Mouse (Mus musculus) kidney, embryonic 14.5 days (tissue): ENCODE data around the gene Lbp. TPM values are rescaled to one million over a fixed set of nuclear protein-coding genes. Genes with fewer than 3 reads are reported as not detected.

ENCODE experiments used
- ATAC-seq: fragments of 200-750 bp; cut with Nextera tagmentation; 2 replicates; pipeline ENCODE4 v1.8.0; 2017; ENCODE audit warnings: moderate number of reproducible peaks, mild to moderate bottlenecking, moderate TSS enrichment, moderate library complexity; ENCODE audit not compliant: low FRiP score, low TSS enrichment
- H3K27ac ChIP-seq: fragments of 300-500 bp; sonication (generic); 2 replicates; pipeline ENCODE4 v1.5.1; 2014; ENCODE audit warnings: low read depth, mild to moderate bottlenecking, low read length, moderate library complexity, mixed read lengths
- H3K27me3 ChIP-seq: fragments of 300-500 bp; sonication (generic); 2 replicates; pipeline ENCODE4 v1.6.1; 2014; ENCODE audit warnings: mild to moderate bottlenecking, low read length; ENCODE audit not compliant: control insufficient read depth, insufficient read depth
- H3K36me3 ChIP-seq: fragments of 300-500 bp; sonication (generic); 2 replicates; pipeline ENCODE4 v1.6.1; 2014; ENCODE audit warnings: low read length, mixed read lengths; ENCODE audit not compliant: control insufficient read depth, insufficient read depth
- H3K4me1 ChIP-seq: fragments of 300-500 bp; sonication (generic); 2 replicates; pipeline ENCODE4 v1.6.1; 2014; ENCODE audit warnings: low read length, mixed read lengths; ENCODE audit not compliant: control insufficient read depth, insufficient read depth
- H3K4me2 ChIP-seq: fragments of 300-500 bp; sonication (generic); replicated peaks from 2 replicates; pipeline ENCODE4 v1.6.1; 2014; ENCODE audit warnings: low read depth, mild to moderate bottlenecking, low read length
- H3K4me3 ChIP-seq: fragments of 300-500 bp; sonication (generic); 2 replicates; pipeline ENCODE4 v1.5.1; 2014; ENCODE audit warnings: mild to moderate bottlenecking, low read length
- H3K9ac ChIP-seq: fragments of 300-500 bp; sonication (generic); 2 replicates; pipeline ENCODE4 v1.6.1; 2014; ENCODE audit warnings: low read depth, mild to moderate bottlenecking, low read length, moderate library complexity
- H3K9me3 ChIP-seq: fragments of 300-500 bp; sonication (generic); 2 replicates; pipeline ENCODE4 v1.6.1; 2016; ENCODE audit warnings: low read length; ENCODE audit not compliant: control insufficient read depth
- WGBS: fragments of 180-500 bp; shearing (Covaris S2); extraction: QIAGEN DNeasy Blood & Tissue Kit; methylation state at CpG from one replicate; pipeline ENCODE4 v1.1.7; 2014; 5-methylcytosine and 5-hydroxymethylcytosine counted together
- polyA plus RNA-seq: library from polyadenylated mRNA; unstranded; fragments of >200 nt; fragmentation: Nextera tagmentation; extraction: Ambion mirVana; gene quantifications from 2 replicates; pipeline ENCODE4 v1.2.1, GENCODE M21; 2014

Lbp gene
- polyA plus RNA-seq, 1 experiment from 2014 or later, result 30.9 TPM

DNA sequence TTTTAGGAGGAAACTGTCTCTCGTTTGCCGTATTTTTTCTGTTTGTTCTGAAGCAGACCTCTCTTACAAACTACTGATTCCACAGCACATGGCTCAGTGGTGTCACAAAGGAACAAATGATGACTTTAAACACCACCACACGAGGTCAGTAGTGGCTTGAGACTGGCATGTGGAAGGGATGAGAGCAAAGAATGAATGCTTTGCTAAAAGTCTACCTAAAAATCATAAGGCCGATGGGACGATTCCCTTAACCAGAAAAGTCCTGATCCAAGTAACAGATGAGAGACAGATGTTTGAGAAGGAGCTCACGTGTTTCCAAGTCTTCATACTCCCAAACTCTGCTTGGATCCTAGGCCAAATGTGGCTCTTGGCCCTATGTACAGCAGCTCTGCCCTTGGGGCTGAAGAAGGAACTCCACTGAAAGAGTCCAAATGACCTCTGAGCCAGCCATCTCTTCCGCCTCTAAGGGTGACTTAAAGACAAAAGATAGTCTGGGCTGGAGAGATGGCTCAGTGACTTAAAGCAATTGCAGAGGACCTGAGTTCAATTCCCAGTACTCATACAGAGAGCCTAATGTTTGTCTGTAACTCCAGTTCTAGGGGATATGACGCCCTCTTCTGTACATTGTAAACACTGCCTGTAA is 55.5 kb downstream of the Lbp start:
- H3K4me1 ChIP-seq, result peaks cover 18% of the 10 kb centered on the region
- no peaks in the 10 kb centered on the region for H3K9me3 ChIP-seq
- H3K4me2 ChIP-seq, result peak overlapping the region; percentile 8
- H3K9ac ChIP-seq, result no peak overlapping the region
- H3K27me3 ChIP-seq, result no peaks in the 10 kb centered on the region
- H3K4me3 ChIP-seq, result peak overlapping the region; percentile 96; the same call in 1 of the 2 replicates
- ATAC-seq, result peak; percentile 33; the same call in 1 of the 2 replicates
- H3K27ac ChIP-seq, result no peak overlapping the region; the same call in 1 of the 2 replicates
- H3K36me3 ChIP-seq, result peaks cover 37% of the 10 kb centered on the region
- WGBS, result 42% methylated on average over 8 of the region's 8 CpGs

GRCm38 (mm10) chr2:158364175-158364574 is 57.9 kb downstream of the Lbp start:
- H3K27me3 ChIP-seq, result no peaks in the 10 kb centered on the region
- no peak overlapping the region for H3K9ac ChIP-seq
- no peak overlapping the region for H3K27ac ChIP-seq
- H3K4me2 ChIP-seq, result no peak overlapping the region
- peaks cover 13% of the 10 kb centered on the region for H3K36me3 ChIP-seq
- WGBS, result 59% methylated on average over 4 of the region's 4 CpGs
- no peak for ATAC-seq
- no peaks in the 10 kb centered on the region for H3K9me3 ChIP-seq
- peaks cover 10% of the 10 kb centered on the region for H3K4me1 ChIP-seq
- no peak overlapping the region for H3K4me3 ChIP-seq

DNA sequence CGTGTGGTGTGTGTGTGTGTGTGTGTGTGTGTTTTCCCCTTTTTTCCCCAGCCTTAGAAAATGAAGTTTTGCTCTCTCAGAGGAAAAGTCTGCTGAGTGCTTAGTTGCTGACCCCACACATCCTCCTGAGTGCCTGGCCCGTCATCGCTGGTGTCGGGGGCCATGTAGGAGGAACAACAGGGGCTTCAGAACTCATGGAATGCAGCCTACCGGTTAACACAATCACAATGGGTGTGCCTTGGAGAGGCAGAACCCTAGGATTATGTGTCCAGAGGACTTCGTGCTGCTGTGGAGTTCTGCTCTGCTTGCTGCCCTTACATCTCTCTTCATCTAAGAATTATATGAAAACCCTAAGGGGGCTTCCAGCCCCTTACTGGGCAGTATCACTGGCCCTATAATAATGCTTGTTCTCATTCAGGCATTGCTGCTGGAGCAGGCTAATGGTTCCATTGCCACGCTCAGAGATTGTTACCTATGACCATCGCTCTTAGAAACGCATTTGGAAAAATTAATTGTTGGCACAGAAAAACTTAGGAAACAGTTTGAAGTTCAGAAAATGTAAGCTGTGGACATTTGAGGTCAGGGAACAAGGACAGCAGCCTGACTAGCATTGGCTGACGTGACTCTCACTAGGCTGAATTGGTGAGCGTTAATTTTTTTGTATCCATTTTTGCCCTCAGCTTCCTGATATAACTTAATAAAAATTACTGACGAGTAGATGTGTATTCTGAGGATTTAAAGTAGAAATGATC is 59.0 kb downstream of the Lbp start:
- Histone ChIP-seq H3K4me2 (no peak overlapping the region), H3K4me1 (no peaks in the 10 kb centered on the region; the same call in 1 of the 2 replicates), H3K36me3 (peaks cover 2% of the 10 kb centered on the region; the same call in 1 of the 2 replicates), H3K27ac (no peak overlapping the region), H3K9ac (no peak overlapping the region), H3K27me3 (no peaks in the 10 kb centered on the region), H3K4me3 (no peak overlapping the region), H3K9me3 (no peaks in the 10 kb centered on the region)
- ATAC-seq, result no peak
- 79% methylated on average over 12 of the region's 12 CpGs for WGBS

- Histone ChIP-seq H3K36me3 (no peaks in the 10 kb centered on the region), H3K4me3 (no peak overlapping the region), H3K27ac (no peak overlapping the region), H3K9me3 (no peaks in the 10 kb centered on the region), H3K27me3 (no peaks in the 10 kb centered on the region), H3K9ac (no peak overlapping the region), H3K4me1 (no peaks in the 10 kb centered on the region), H3K4me2 (no peak overlapping the region)
- ATAC-seq, result no peak
- 90% methylated on average over 5 of the region's 5 CpGs for WGBS
Measured at GRCm38 (mm10) chr2:158367654-158368053, 61.4 kb downstream of the Lbp start.

GRCm38 (mm10) chr2:158368313-158368712 is 62.0 kb downstream of the Lbp start:
- WGBS, result 93% methylated on average over 8 of the region's 8 CpGs
- Histone ChIP-seq H3K27ac (no peak overlapping the region), H3K36me3 (no peaks in the 10 kb centered on the region), H3K4me2 (no peak overlapping the region), H3K4me1 (no peaks in the 10 kb centered on the region), H3K4me3 (no peak overlapping the region), H3K27me3 (no peaks in the 10 kb centered on the region), H3K9ac (no peak overlapping the region), H3K9me3 (no peaks in the 10 kb centered on the region)
- no peak for ATAC-seq

DNA sequence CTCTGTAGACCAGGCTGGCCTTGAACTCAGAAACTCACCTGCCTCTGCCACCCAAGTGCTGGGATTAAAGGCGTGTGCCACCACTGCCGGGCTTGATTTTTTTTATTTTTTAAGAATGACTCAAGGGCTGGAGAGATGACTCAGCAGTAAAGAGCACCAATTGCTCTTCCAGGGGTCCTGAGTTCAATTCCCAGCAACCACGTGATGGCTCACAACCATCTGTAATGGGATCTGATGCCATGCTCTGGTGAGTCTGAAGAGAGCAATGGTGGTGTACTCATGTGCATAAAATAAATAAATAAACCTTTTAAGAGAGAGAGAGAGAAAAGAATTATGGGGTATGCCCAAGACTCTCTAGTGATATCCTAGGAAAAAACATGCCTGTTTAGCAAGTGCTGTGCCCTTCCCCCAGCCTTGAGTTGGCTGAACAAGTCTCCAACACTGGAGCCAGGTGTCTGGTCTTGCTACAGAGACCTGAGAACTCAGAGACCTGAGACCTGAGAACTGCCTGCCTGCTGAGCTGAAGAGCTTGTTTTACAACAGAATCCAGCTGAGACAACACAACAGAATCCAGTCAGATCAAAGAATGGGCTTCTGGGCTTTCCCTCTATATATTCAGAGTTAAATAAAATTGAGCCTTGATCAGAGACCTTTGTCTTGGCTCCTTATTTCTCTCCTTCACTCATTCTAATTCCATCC is 63.3 kb downstream of the Lbp start:
- Histone ChIP-seq H3K9me3 (no peaks in the 10 kb centered on the region), H3K27ac (no peak overlapping the region), H3K36me3 (no peaks in the 10 kb centered on the region), H3K4me2 (no peak overlapping the region), H3K4me1 (no peaks in the 10 kb centered on the region), H3K9ac (no peak overlapping the region), H3K27me3 (no peaks in the 10 kb centered on the region), H3K4me3 (no peak overlapping the region)
- 74% methylated on average over 3 of the region's 3 CpGs for WGBS
- ATAC-seq, result no peak

- Histone ChIP-seq H3K9me3 (no peaks in the 10 kb centered on the region), H3K4me2 (no peak overlapping the region), H3K27me3 (peaks cover 2% of the 10 kb centered on the region; the same call in 1 of the 2 replicates), H3K4me1 (no peaks in the 10 kb centered on the region; the same call in 1 of the 2 replicates), H3K27ac (no peak overlapping the region), H3K9ac (no peak overlapping the region), H3K36me3 (no peaks in the 10 kb centered on the region), H3K4me3 (no peak overlapping the region)
- ATAC-seq, result no peak
- WGBS, result 17% methylated on average over 5 of the region's 5 CpGs
Measured at GRCm38 (mm10) chr2:158370173-158370550, 63.9 kb downstream of the Lbp start.

GRCm38 (mm10) chr2:158373061-158373460 is 66.8 kb downstream of the Lbp start:
- WGBS, result 82% methylated on average over 5 of the region's 5 CpGs
- H3K9me3 ChIP-seq, result no peaks in the 10 kb centered on the region
- H3K36me3 ChIP-seq, result no peaks in the 10 kb centered on the region
- H3K4me2 ChIP-seq, result no peak overlapping the region
- H3K4me1 ChIP-seq, result no peaks in the 10 kb centered on the region; the same call in 1 of the 2 replicates
- no peak overlapping the region for H3K4me3 ChIP-seq
- no peak for ATAC-seq
- H3K27ac ChIP-seq, result no peak overlapping the region
- no peak overlapping the region for H3K9ac ChIP-seq
- H3K27me3 ChIP-seq, result peaks cover 21% of the 10 kb centered on the region

GRCm38 (mm10) chr2:158373516-158373915 is 67.2 kb downstream of the Lbp start:
- WGBS, result 54% methylated on average over 7 of the region's 7 CpGs
- no peaks in the 10 kb centered on the region for H3K9me3 ChIP-seq
- H3K27me3 ChIP-seq, result peaks cover 21% of the 10 kb centered on the region
- H3K4me1 ChIP-seq, result no peaks in the 10 kb centered on the region; the same call in 1 of the 2 replicates
- ATAC-seq, result no peak
- no peak overlapping the region for H3K4me3 ChIP-seq
- H3K9ac ChIP-seq, result no peak overlapping the region
- no peak overlapping the region for H3K27ac ChIP-seq
- no peak overlapping the region for H3K4me2 ChIP-seq
- H3K36me3 ChIP-seq, result no peaks in the 10 kb centered on the region
